Mouse (Mus musculus) spleen, adult 2 months (tissue): ENCODE data around the gene Arhgef3.

Experiments
- CTCF ChIP-seq: fragments of 200-500 bp; IDR thresholded peaks from 2 replicates; pipeline ENCODE4 v1.5.1; 2011; ENCODE audit warnings: mild to moderate bottlenecking, inconsistent platforms; ENCODE audit not compliant: insufficient read depth, insufficient read length, insufficient replicate concordance; ENCODE audit errors: extremely low read depth
- POLR2A ChIP-seq: fragments of 200-500 bp; IDR thresholded peaks from 2 replicates; pipeline ENCODE4 v1.6.1; 2011; ENCODE audit warnings: low read depth, low read length, inconsistent platforms

DNA sequence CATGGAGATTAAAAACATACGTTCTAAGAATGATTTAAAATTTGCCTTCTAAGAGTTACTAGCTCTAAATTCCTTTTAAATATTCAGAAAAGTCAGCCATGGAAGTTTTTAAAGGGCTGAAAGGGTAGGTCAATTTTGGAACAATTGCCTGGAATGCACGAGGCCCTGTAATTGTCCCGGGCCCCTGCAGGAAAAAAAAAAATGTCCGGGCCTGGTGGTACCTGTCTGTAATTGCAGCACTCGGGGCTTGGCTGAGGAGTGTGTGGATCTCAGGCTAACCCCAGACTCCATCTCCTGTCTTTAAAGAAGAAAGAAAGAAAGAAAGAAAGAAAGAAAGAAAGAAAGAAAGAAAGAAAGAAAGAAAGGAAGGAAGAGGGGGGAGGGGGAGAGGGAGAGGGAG is 87.1 kb downstream of the Arhgef3 start:
- TF ChIP-seq CTCF (no peak), POLR2A (no peak)
